Mouse (Mus musculus) small intestine, adult 2 months (tissue): ENCODE results near the gene Olfr1386. TPM values are rescaled to one million over a fixed set of nuclear protein-coding genes. Genes with fewer than 3 reads are reported as not detected.
"Not testable (repeated sequence)": the region's sequence is repeated elsewhere in the genome, so short reads cannot be mapped to it uniquely, and the experiment has no call there.

Experiments used
- H3K27ac ChIP-seq: fragments of 200-500 bp; 2 replicates; pipeline ENCODE4 v1.5.1; 2012; ENCODE audit warnings: low read depth, low read length, control low read depth, inconsistent platforms; ENCODE audit not compliant: insufficient read depth
- H3K27me3 ChIP-seq: fragments of 200-500 bp; 2 replicates; pipeline ENCODE4 v1.6.1; 2012; ENCODE audit warnings: mild to moderate bottlenecking, moderate library complexity, low read length, inconsistent platforms; ENCODE audit not compliant: control insufficient read depth, insufficient read depth
- H3K36me3 ChIP-seq: fragments of 200-500 bp; 2 replicates; pipeline ENCODE4 v1.6.1; 2012; ENCODE audit warnings: mild to moderate bottlenecking, low read length, control low read depth, inconsistent platforms; ENCODE audit not compliant: control insufficient read depth, insufficient read depth
- H3K4me1 ChIP-seq: fragments of 200-500 bp; 2 replicates; pipeline ENCODE4 v1.6.1; 2012; ENCODE audit warnings: low read length, inconsistent platforms, mixed read lengths; ENCODE audit not compliant: control insufficient read depth, insufficient read depth, insufficient read length
- H3K4me3 ChIP-seq: fragments of 200-500 bp; 2 replicates; pipeline ENCODE4 v1.5.1; 2012; ENCODE audit warnings: low read depth, mild to moderate bottlenecking, control low read depth, inconsistent platforms, low read length, moderate library complexity
- CTCF ChIP-seq: fragments of 200-500 bp; IDR thresholded peaks from 2 replicates; pipeline ENCODE4 v1.5.1; 2012; ENCODE audit warnings: low read depth, mild to moderate bottlenecking, control low read depth, inconsistent platforms, low read length, moderate library complexity, mixed read lengths; ENCODE audit not compliant: insufficient replicate concordance, insufficient read length; ENCODE audit errors: extremely low read depth
- POLR2A ChIP-seq: fragments of 200-500 bp; IDR thresholded peaks from 2 replicates; pipeline ENCODE4 v1.6.1; 2012; ENCODE audit warnings: low read depth, mild to moderate bottlenecking, control low read depth, inconsistent platforms, low read length, moderate library complexity
- WGBS: fragments of 180-500 bp; shearing (Covaris S2); methylation state at CpG from one replicate; pipeline ENCODE4 v1.1.7; 2018; 5-methylcytosine and 5-hydroxymethylcytosine counted together
- polyA plus RNA-seq: library from polyadenylated mRNA; depleted of rRNA; stranded (reverse); fragments of >200 nt; gene quantifications from 2 replicates; pipeline ENCODE4 v1.2.3, GENCODE M21; 2012; rRNA removed

The Olfr1386 gene
- polyA plus RNA-seq, result not detected in 2 replicates

- H3K4me3 ChIP-seq, H3K36me3 ChIP-seq, H3K4me1 ChIP-seq, H3K27ac ChIP-seq, H3K27me3 ChIP-seq: not testable (repeated sequence)
- WGBS, result 45% methylated on average over 3 of the region's 3 CpGs
Measured at GRCm38 (mm10) chr11:49464746-49465145, at the start of gene Olfr1386. Gene Olfr1386 (plus strand): TSS chr11:49465046.

GRCm38 (mm10) chr11:49422767-49423166 lies 42.1 kb upstream of the Olfr1386 start, which contains the start of gene Olfr1389:
Gene Olfr1389 (plus strand): TSS chr11:49423067.
- Histone ChIP-seq H3K36me3 (no peaks in the 10 kb centered on the region), H3K27me3 (no peaks in the 10 kb centered on the region), H3K4me1 (no peaks in the 10 kb centered on the region), H3K4me3 (no peak within 1 kb of the TSS), H3K27ac (no peak within 1 kb of the TSS)
- TF ChIP-seq CTCF, result no peak
- no peak for TF ChIP-seq POLR2A
- WGBS, result 87% methylated on average over 2 of the region's 2 CpGs

- H3K4me1 ChIP-seq, result no peaks in the 10 kb centered on the region
- no peak overlapping the region for H3K4me3 ChIP-seq
- WGBS, result 83% methylated on average over 1 of the region's 1 CpGs
Measured at GRCm38 (mm10) chr11:49425257-49425927, 39.5 kb upstream of the Olfr1386 start.

GRCm38 (mm10) chr11:49429641-49430040 lies 35.2 kb upstream of the Olfr1386 start:
- TF ChIP-seq CTCF (no peak), POLR2A (no peak)
- 76% methylated on average over 2 of the region's 2 CpGs for WGBS
- Histone ChIP-seq H3K27me3 (no peaks in the 10 kb centered on the region), H3K4me3 (no peak overlapping the region), H3K4me1 (no peaks in the 10 kb centered on the region), H3K27ac (no peak overlapping the region), H3K36me3 (no peaks in the 10 kb centered on the region)

More at GRCm38 (mm10) chr11:49425257-49425927, 39.5 kb upstream of the Olfr1386 start:
- TF ChIP-seq CTCF (no peak), POLR2A (no peak)
- Histone ChIP-seq H3K27me3 (no peaks in the 10 kb centered on the region), H3K27ac (no peak overlapping the region), H3K36me3 (no peaks in the 10 kb centered on the region)

- no peak for TF ChIP-seq CTCF
- TF ChIP-seq POLR2A, result no peak
- Histone ChIP-seq H3K27me3 (no peaks in the 10 kb centered on the region), H3K36me3 (no peaks in the 10 kb centered on the region), H3K27ac (no peak within 1 kb of the TSS), H3K4me3 (no peak within 1 kb of the TSS), H3K4me1 (no peaks in the 10 kb centered on the region)
- 48% methylated on average over 3 of the region's 3 CpGs for WGBS
Measured at GRCm38 (mm10) chr11:49436411-49436810, 28.4 kb upstream of the Olfr1386 start, which contains the start of gene Olfr1388. Gene Olfr1388 (plus strand): TSS chr11:49436624.

GRCm38 (mm10) chr11:49455043-49455442 lies 9.8 kb upstream of the Olfr1386 start, which contains the start of gene Olfr1387:
Gene Olfr1387 (plus strand): TSS chr11:49455343.
- no peaks in the 10 kb centered on the region for H3K36me3 ChIP-seq
- no peak within 1 kb of the TSS for H3K4me3 ChIP-seq
- no peak for TF ChIP-seq POLR2A
- no peak for TF ChIP-seq CTCF
- H3K27me3 ChIP-seq, result no peaks in the 10 kb centered on the region
- no peak within 1 kb of the TSS for H3K27ac ChIP-seq
- H3K4me1 ChIP-seq, result no peaks in the 10 kb centered on the region
- 52% methylated on average over 1 of the region's 1 CpGs for WGBS

- H3K4me1 ChIP-seq, result no peaks in the 10 kb centered on the region
- H3K27ac ChIP-seq, result no peak overlapping the region
- H3K4me3 ChIP-seq, result no peak overlapping the region
- TF ChIP-seq POLR2A (no peak), CTCF (no peak)
- WGBS, result 35% methylated on average over 4 of the region's 4 CpGs
- H3K36me3 ChIP-seq, result no peaks in the 10 kb centered on the region
- H3K27me3 ChIP-seq, result no peaks in the 10 kb centered on the region
Measured at GRCm38 (mm10) chr11:49485973-49486372, 21.1 kb downstream of the Olfr1386 start.

GRCm38 (mm10) chr11:49488770-49489169 lies 23.9 kb downstream of the Olfr1386 start, which contains the start of gene Olfr1385:
Gene Olfr1385 (plus strand): TSS chr11:49489070.
- not testable (repeated sequence) for H3K36me3 ChIP-seq, H3K27ac ChIP-seq, H3K4me3 ChIP-seq, H3K27me3 ChIP-seq, H3K4me1 ChIP-seq
- WGBS, result 54% methylated on average over 1 of the region's 1 CpGs
